Mouse (Mus musculus): ENCODE measurements around the gene Ldah.

The Ldah gene

DNA sequence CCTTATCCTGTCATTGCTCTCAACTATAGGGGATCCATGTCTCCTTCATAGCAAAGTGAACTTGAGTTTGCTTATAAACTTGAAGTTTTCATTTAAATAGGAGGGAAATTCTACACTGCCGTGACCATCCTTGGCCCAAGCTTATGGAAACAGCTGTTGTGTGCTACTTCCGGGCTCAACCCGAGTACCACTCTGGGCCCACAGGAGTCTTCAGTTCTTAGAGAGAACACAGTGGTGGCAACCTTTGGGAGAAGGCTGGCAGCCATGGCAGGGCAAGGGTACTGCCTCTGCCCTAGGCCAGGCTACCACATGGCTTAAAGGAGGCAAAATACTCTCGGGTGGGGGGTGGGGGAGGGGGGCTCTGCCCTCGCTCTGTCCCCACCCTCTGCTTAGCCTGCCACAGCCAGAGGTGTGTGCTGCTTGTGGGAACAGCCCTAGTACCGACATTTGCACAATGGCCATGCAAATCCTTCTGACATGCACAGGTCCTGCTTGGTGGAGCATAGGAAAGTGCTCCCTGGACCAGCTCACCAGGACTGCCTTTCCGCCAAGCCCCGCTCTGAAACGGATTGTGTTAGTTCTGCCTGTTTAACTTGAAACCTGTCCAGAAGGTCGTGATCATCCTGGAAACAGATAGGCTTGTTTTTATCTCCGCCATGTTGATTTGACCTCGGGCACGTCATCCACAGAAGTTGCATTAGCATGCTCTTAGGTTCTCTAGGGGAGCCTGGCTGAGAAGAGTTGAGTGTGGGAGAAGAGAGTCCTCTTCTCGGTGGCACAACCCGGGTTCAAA is 73.5 kb downstream of the Ldah start:
- no peak for DNase-seq (ENCODE audit: low spot score in 2 of 2)

DNA sequence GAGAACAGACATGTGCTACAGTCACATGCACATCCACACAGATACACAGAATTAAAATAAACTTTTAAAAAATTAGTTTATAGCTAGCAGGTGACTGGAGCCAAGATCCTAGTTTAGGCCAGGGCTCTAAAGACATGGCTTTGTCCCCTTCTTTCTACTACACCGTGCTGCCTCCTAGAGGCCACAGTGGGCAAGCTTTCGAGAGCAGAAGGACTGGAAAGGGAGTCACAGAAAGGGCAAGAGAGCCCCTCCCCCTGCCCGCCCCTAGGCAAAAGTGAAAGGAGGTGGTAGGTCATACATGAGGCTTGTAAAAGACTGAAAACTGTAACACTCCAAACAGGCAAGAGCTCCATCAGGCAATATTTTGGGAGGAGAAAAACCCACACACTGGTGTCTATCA is 80.1 kb downstream of the Ldah start:
- DNase-seq (ENCODE audit: low spot score in 2 of 2) = no peak

- no peak for DNase-seq (ENCODE audit: low spot score in 2 of 2)
Observed at GRCm38 (mm10) chr12:8289099-8289498, 81.2 kb downstream of the Ldah start.

DNA sequence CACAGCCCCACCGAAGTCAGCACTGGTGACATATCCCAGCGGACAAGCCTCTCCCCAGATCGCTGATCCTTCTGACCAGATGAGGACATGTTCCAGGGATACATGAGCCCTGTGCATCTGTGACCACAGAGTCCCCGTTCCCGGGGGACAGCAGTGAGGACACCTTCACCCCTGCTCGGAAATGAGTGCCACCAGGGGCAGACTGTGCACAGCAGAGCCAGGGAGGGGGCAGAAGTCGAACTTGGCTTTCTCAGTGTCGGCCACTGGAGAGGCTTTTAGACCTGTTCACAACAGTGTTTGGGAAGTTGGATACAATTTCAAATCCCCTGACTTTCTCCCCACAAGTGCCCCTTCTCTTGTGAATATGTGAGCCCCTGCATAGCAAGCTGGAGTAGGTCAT is 81.6 kb downstream of the Ldah start:
- DNase-seq (ENCODE audit: low spot score in 2 of 2) = no peak

GRCm38 (mm10) chr12:8291157-8291853 is 83.4 kb downstream of the Ldah start:
- peak; percentile 25 to 67 for DNase-seq (ENCODE audit: low spot score in 2 of 2)

GRCm38 (mm10) chr12:8295307-8295913 is 87.5 kb downstream of the Ldah start:
- DNase-seq (ENCODE audit: low spot score in 2 of 2) = no peak

GRCm38 (mm10) chr12:8296154-8296553 is 88.2 kb downstream of the Ldah start:
- no peak for DNase-seq (ENCODE audit: low spot score in 2 of 2)

- no peak for DNase-seq (ENCODE audit: low spot score in 2 of 2)
Observed at GRCm38 (mm10) chr12:8297586-8298214, 89.8 kb downstream of the Ldah start.

GRCm38 (mm10) chr12:8298361-8299142 is 90.6 kb downstream of the Ldah start:
- DNase-seq (ENCODE audit: low spot score in 2 of 2) = no peak

GRCm38 (mm10) chr12:8299143-8300110 is 91.5 kb downstream of the Ldah start:
- no peak for DNase-seq (ENCODE audit: low spot score in 2 of 2)

DNA sequence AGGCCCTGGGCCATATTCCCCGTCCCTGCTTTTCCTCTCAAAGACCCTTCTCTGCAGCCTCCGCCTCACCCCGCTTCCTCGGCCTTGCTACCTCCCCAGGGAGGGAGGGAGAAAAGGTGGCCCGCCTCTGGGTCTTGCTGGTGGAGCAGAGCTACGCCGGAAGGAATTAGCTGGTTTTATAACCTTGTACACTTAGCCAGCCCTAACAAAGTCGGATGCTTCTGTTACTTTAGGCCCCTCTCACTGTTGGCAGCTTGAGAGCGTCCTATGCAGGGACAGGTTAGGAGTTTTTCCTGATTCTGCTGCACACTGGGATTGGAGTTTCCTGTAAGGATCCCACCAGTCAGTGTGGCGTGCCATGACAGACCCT is 92.2 kb downstream of the Ldah start:
- DNase-seq (ENCODE audit: low spot score in 2 of 2) = no peak

GRCm38 (mm10) chr12:8300521-8300920 is 92.6 kb downstream of the Ldah start:
- no peak for DNase-seq (ENCODE audit: low spot score in 2 of 2)

DNA sequence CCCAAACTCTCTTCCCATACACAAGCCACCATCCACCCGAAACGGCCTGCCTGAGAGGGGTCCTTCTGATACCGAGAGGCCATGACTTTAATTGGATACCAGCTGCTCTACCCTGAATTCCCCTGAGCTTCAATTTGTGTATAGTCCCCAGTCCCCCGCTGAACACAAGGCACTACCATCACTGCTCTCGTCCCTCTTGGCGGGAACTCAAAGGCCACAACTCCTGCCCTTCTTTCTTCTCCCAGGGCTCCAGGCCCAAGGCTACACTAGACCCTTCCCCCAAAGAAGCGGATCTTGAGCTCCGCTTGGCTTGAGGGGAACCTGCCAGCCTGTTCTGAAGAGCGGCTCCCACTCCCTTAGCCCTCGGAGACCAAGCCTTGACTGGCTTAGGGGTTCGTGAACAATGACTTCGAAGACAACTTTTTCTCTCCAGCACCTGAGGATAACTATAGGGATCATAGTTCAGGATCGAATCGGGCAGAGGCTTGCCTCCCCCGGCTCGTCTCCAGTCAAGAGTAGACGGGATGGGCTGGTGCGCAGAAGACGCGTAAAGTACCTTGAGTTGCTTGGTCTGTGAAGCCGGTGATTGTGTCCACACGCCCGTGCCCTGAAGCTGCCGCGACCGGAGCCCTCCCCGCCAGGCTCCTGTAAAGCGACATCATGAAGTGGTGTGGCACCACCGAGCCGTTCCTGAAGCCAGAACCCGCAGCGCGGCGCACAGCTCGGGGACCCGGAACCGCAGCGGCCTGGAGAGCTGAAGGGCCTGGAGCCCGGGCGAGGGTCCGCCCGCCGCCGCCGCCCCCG is 93.3 kb downstream of the Ldah start:
- DNase-seq (ENCODE audit: low spot score in 2 of 2) = no peak

DNA sequence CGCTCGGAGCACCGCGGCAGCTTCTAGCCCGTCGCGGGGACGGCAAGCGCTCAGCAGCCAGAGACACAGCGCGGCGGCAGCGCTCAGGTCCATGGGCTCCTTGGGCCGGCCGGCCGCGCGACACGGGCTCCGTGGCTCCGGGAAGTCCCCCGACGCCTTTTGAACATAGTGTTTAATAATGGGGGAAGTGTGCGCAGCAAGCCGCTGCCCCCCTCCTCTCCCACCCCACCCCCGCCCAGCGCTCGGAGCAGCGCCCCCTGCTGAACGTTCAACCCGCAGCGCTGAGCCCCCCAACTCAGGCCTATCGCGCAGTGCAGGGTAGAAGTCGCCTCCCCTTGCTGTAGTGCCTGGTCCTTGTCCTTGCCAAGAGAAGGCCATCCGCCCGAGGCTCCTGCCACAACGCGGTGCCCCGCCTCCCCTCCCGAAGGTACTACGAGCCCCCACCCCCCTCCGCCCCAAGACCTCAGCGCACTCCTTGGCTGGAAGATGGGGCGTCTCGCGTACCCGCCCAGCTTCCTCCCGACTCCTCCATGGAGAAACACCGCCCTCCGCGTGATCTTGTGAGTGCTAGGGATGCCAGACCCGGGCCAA is 94.0 kb downstream of the Ldah start, which contains the start of gene Gdf7:
Gdf7 (minus strand) TSS at position 114 of the 591 bp plus-strand sequence.
- DNase-seq (ENCODE audit: low spot score in 2 of 2) = no peak

- DNase-seq (ENCODE audit: low spot score in 2 of 2) = no peak
Observed at GRCm38 (mm10) chr12:8305258-8305657, 97.4 kb downstream of the Ldah start.

DNA sequence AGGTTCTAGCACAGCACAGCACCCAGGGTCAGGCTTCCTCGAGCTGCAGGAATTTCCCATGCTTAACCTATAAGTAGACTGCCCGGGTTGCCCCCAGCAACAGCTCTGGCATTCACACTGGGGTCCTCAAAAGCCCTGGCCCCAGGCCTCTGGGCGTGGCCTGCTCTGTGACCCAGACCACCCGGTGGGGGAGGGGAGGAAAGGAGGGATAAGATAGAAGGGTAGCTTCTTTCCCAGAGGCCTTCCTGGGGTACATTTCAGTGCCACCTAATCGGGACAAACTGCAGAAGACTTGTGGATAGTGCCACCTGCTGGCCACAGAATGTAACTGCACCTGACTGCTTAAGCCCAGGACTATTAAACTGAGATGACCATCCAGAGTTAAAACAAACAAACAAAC is 98.5 kb downstream of the Ldah start:
- DNase-seq (ENCODE audit: low spot score in 2 of 2) = peak in 1 of 2 experiments; percentile 69

DNA sequence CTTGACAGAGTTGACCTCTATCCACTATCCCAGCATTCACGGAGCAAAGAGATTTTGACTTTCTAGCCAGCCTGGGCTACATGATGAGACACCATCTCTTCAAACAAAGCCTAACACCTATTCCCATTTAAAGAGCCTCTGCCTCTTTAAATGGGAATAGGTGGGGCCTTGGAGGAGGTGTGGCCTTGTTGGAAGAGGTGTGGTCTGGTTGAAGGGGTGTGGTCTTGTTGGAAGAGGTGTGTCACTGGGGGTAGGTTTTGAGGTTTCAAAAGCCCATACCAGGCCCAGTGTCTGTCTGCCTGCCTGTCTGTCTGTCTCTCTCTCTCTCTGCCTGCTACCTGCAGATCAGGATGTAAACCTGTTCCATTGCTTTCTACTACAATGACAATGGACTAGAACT is 99.0 kb downstream of the Ldah start:
- no peak for DNase-seq (ENCODE audit: low spot score in 2 of 2)

DNA sequence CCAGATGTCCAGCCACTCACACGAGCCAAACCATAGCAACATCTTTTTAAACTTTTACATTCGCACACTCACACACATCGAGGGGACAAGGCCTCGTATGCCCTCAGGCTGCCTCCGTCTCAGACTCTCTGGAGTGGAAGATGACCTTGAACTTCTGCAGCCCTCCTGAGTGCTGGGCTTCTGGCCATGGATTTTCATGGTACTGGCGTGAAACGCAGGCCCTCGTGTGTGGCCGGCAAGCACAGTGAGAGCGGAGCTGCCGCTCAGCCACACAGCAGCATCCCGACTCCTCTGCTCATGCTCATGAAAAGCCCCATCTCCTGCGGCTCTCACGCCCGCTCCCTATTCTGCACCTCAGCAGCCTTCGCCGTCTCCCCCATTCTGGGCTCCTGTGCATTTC is 103.1 kb downstream of the Ldah start:
- no peak for DNase-seq (ENCODE audit: low spot score in 2 of 2)

- no peak for DNase-seq (ENCODE audit: low spot score in 2 of 2)
Observed at GRCm38 (mm10) chr12:8312266-8312665, 104.4 kb downstream of the Ldah start.

Data from cerebellum, postnatal 4 days (tissue).